Mouse (Mus musculus) frontal cortex, postnatal 14 days (tissue): ENCODE data around the gene Tmem121.
A peak's percentile ranks its signal among the peaks of the same experiment; 100 is the strongest.
"Not testable (repeated sequence)": the region's sequence is repeated elsewhere in the genome, so short reads cannot be mapped to it uniquely, and the experiment has no call there.

Source experiments
- DNase-seq, 2 experiments: peaks; one replicate each; pipeline ENCODE4 v3.0.0; 2022; ENCODE audit warnings: low spot score in 2 of 2

Tmem121 gene

GRCm38 (mm10) chr12:113220447-113220846, 34.7 kb downstream of the Tmem121 start:
- peak in 1 of 2 experiments; percentile 71 for DNase-seq

GRCm38 (mm10) chr12:113221289-113221688, 35.6 kb downstream of the Tmem121 start:
- no peak for DNase-seq

GRCm38 (mm10) chr12:113222121-113222636, 36.4 kb downstream of the Tmem121 start:
- peak; percentile 71 to 87 for DNase-seq

DNA sequence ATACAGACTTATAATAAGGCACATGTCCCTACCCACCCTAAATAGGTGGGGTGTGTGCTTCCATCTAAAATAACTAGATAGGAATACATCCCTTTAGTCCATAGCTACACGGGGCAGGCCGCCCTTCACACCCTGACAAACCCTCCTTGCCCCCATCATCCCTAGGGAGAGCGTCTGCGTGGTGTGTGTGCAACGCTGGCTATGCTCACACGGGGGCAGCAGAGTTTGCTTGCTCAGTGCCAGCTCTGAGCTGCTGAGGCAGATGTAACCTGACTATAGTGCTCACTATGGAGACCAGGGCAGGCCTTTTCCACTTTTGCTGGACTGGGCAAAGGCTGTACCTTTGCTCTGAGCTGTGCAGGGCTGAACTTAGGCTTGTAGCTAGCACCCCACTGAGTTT, 37.0 kb downstream of the Tmem121 start:
- peak in 1 of 2 experiments; percentile 53 for DNase-seq

- no peak for DNase-seq
These were observed 38.5 kb downstream of the Tmem121 start for GRCm38 (mm10) chr12:113224206-113224605.

GRCm38 (mm10) chr12:113224687-113225091, 39.0 kb downstream of the Tmem121 start:
- DNase-seq = no peak

DNA sequence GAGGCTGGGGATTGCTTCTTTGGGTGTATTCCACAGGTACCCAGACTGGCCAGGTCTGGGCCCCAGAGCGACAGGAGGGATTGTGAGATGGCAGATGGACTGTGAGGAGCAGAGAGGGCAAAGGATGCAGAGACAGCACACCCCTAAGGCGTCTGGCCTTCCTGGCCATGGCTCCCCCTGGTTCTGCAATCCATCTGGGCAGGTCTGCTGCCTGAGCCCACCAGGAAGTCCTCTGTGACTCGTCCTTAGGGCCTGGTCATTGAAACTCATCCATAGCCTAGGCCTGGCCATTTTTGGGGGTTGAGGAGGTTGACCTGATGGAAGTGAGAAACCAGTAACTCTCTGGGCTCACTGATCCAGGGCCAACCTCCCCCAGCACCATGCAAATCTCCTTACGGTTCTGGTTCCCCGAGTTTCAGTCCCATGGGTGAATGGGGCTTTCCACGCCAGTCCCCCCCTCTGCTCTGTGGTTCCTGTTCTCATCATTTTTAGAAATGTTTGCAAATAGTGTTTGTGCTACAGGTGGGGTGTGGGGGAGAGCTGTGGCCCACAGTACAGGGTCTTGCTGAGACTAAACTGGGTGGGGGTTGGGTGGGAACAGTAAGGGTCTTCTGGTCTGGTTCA, 42.4 kb downstream of the Tmem121 start:
- DNase-seq = no peak

GRCm38 (mm10) chr12:113230741-113231140, 45.0 kb downstream of the Tmem121 start:
- DNase-seq = no peak

- not testable (repeated sequence) for DNase-seq
These were observed 46.0 kb downstream of the Tmem121 start for GRCm38 (mm10) chr12:113231551-113232263.

GRCm38 (mm10) chr12:113232264-113232750, 46.6 kb downstream of the Tmem121 start:
- DNase-seq = not testable (repeated sequence)
